Mouse (Mus musculus) left cerebral cortex, postnatal 25 days (tissue): ENCODE results near the gene Abi3. TPM values are rescaled to one million over a fixed set of nuclear protein-coding genes. Genes with fewer than 3 reads are reported as not detected.

Experiments
- DNase-seq, 2 experiments: peaks; one replicate each; pipeline ENCODE4 v3.0.0; 2022; ENCODE audit warnings: low spot score in 2 of 2, mixed read lengths in 1 of 2
- intact Hi-C: fragments of 180-260 bp; cut with DNase I; formaldehyde crosslinking; loops from one replicate; pipeline ENCODE4 v1.15.1; 2025
- total RNA-seq, 2 experiments: library from RNA; stranded (reverse); gene quantifications; 2 replicates each; pipeline ENCODE4 v1.2.3; 2021

The Abi3 gene
- total RNA-seq, 2 experiments from 2014 or later: 6.4 to 6.5 TPM

DNA sequence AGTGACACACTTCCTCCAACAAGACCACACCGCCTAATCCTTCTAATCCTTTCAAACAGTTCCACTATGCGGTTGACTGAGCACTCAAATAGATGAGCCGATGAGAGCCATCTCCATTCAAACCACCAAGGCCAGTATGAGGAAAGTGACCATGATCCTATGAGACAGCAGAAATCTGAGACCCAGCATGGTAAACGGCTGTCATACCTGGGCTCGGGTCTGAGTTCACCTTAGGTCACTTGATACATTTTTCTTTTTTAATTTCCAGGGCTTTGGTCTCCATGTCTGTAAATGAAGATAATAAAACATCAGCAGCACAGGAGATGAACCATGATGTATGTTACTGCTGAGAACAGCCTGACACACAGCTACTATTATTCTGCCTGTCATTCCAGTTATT lies 34.4 kb downstream of the Abi3 start:
- intact Hi-C loops: no loop called here
- DNase-seq: no peak

DNA sequence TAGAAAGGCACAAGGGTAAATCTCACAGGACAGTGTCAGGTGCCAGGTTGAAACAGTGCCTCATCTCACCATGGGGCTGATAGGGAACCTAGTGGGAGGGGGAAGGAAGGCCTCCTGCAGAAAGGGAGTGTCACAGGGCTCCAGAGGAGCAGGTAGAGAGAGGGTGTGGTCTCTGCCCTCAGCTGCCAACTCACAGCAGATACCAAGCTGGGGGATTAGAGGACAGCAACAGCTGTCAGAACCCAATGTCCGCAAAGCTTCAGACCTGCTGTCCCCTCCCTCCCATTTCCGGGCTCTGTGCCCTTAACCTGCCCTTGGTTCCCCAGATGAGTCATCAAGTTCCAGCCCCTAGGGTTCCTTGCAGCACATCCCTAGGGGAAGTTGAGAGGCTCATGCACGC lies 36.7 kb downstream of the Abi3 start:
- intact Hi-C loops: no loop called here

DNA sequence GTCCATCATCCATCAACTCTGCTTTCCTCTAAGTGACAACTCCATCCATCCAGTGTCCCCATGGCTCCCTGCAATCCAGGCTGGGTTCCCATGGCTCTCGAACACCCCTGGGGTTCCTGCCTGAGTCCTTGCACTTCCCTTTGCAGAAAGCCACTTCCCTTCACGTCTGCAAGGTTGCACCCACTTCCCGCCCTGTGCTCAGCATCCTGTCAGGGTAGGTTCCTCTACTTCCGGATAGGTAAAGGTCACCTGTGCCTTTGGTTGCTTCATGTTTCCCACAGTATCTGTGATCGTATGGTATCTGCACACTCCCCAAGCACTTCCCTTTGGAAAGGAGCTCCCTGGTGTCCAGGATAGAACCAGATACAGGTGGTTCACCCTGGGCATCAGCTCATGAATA lies 37.3 kb downstream of the Abi3 start:
- intact Hi-C loops: no loop called here

More for the DNA sequence above, 36.7 kb downstream of the Abi3 start:
- no peak for DNase-seq

DNA sequence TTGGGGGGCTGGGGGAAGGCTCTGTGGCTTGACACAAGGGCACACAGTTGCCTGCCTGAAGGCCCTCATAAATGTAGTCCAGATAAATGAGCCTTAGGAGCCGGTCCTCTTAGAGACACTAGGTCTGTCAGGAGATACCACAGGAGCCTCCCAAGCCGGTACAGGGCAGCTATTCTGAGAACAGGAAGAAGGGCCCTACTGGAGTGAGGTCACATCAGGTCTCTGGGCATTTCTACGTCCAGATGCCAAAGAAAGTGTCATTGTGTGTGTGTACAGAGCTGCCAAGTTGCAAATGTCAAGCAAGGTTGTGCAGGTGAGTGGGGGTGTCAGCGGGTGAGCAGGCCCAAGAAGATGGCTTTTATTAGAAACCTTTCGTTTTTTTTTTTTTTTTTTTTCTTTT lies 46.7 kb downstream of the Abi3 start:
- intact Hi-C loops: no loop called here
- DNase-seq: no peak

More for the DNA sequence above, 37.3 kb downstream of the Abi3 start:
- no peak for DNase-seq

DNA sequence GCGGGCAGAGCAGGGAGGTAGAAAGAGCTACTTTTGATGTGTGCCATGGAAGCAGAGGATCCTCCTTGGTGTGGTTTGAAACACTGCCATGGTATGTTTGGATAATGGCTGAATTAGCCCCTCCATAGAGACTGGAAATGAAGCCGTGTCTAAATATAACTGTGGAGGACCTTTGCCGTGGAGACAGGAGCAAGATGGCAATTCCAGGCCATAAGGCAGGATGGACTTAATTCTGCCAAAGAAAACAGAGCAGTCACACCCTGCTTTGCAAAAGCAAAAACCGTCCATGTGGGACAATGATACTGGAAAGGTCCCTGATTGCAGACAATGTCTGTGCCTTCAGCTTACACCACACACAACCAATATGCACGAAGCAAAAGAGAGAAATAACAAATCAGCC lies 48.1 kb downstream of the Abi3 start:
- intact Hi-C loops: no loop called here
- DNase-seq: no peak

DNA sequence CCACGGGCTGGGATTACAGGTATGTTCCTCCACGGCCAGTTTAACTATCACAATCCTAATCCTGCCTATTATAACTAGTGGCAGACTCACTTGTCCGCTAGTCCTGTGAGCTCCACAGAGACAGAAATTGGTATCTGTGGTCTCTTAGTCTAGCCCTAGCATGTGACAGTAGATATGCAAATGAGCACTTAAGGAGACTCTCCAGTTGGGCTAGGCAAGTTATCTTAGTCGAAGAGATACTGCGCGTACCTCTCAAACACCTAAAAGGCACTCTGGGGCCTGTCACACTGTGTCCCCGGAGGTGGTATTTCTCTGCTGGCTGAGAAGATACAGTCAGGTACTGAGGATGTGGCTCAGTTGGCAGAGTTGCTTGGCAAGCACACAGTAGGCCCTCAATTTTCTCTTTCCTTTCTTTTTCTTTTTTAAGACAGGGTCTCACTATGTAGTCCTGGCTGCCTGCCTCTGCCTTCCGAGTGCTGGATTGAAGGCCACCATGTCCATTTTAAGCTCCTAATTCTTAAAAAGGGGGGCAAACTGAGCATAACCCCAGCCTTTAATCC lies 49.2 kb downstream of the Abi3 start:
- DNase-seq: no peak
- intact Hi-C loops: no loop called here

DNA sequence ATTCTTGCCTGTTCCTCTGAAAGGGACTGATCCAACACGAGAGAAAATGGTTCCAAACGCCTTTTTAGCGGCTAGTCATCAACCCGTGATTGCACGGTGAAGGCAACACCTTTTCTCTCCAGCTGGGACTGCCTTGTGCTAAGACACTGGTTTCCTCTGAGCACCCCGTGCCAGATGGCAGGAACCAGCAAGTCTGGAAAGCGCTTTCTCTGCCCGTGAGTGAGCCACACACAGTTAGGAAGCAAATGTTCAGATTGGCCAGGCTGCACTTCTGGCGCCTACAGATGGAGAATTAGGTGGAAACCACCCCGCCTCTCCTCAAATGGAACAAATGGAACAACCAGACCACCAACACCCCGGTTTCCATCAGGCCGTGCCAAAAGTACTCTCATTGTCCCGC lies 50.5 kb downstream of the Abi3 start:
- intact Hi-C loops: no loop called here
- peak; percentile 50 to 84 for DNase-seq

DNA sequence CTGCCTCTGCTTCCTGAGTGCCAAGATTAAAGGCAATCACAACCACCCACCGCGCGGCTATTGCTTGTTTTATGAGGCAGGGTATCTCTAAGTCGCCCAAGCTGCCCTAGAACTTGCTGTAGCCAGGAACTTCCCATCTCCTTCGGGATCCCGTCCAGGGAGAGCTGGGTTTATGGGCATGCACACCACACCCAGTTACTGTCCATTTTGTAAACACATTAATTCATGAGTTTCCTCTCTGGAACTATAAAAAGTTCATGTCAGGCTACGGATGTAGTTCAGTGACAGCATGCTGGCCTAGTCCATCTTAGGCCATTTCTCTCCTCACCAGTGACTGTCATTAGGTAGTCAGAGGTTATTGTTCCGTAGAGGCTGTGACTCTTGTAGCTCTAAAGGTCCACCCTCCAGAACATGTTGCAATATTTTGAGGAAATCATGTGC lies 52.8 kb downstream of the Abi3 start:
- intact Hi-C loops: no loop called here
- no peak for DNase-seq

DNA sequence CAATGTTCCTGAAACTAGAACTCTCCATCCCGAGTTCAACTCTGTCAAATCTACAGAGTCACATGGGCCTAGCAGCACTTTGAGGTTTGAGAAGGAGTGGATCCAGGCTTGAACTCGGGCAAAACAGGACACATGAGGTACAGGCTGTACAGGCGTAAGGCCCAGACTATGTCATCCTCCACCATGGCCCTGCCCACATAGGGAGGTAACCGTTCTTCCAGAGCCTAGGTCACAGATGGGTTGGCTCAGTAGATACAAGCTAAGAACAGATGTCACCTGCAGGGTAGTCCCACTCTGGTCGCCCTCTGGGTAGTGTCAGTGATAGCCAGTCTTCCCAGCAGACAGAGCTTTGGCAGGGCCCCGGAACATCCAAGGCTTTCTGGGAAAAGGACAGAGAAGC lies 55.8 kb downstream of the Abi3 start:
- intact Hi-C loops: no loop called here
- no peak for DNase-seq

DNA sequence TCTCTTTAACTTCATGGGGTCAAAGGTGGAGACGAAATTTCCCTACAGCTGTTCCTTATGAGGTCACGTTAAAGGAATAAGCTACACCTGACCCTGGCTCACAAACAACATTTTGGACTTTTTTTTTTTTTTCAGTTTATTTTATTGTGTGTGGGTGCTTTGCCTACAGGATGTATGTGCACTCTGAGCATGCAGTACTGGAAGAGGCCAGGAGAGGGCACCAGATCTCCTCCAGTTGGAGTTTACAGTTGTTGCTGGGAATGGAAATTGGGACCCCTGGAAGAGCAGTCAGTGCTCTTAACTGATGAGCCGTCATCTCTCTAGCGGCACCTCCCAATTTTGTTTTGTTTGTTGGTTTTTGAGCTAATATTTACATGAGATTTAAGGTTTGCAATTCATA lies 56.6 kb downstream of the Abi3 start:
- DNase-seq: no peak
- intact Hi-C loops: no loop called here

DNA sequence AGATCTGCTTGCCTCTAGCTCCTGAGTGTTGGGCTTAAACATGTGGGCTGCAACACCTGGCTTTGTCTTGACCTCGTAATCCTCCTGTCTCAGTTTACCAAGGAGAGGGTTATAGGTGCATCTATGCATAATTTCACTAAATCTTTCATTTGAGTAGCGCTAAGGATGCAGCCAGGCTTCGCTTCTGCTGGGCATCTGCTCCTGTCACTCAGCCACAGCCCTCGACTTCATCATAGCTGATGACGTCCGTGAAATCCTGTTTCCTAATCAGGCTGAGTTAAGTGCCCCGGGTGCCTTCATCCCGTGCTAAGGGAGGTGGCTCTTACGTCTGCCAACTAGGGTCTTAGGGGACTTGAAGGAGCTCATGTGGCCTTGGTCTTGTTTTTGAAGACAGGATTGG lies 58.3 kb downstream of the Abi3 start:
- intact Hi-C loops: no loop called here
- no peak for DNase-seq

DNA sequence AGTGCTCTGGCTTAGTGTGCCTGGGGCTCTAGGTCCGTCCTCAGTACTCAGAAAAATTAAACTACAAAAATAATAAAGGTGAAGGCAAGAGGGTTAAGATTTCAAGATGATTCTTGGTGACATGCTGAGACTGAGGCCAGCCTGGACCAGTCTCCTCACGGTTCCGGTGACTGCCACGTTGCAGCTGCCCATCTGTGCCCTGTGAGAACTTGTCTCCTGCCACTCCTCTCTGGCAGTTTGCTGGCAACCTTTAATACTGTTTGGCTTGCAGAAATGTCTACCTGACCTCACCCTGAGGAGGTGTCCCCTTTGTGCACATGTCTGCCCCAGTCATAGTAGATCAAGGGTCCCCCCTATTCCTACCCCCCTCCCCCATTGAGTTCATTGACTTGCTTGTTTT lies 58.8 kb downstream of the Abi3 start:
- no peak for DNase-seq
- intact Hi-C loops: no loop called here

DNA sequence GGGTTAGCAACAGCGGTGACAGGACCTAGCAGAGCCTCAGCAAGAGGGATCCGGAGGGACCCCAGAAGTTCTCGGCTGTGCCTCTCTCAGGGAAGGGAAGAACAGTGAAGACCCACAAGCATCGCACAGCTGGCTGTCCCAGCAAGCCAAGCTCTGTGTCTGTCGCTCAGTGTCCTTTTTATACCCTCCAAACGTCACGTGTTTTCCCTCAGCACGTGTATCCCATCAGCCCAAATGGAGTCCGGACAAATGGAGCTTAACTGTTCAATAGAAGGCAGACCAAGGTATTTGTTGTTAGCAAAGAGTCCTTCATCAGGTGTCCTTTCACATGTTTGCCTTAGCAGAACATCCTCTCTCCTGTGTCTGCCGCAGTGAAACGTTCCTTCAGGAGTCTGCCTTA lies 60.7 kb downstream of the Abi3 start:
- DNase-seq: no peak

DNA sequence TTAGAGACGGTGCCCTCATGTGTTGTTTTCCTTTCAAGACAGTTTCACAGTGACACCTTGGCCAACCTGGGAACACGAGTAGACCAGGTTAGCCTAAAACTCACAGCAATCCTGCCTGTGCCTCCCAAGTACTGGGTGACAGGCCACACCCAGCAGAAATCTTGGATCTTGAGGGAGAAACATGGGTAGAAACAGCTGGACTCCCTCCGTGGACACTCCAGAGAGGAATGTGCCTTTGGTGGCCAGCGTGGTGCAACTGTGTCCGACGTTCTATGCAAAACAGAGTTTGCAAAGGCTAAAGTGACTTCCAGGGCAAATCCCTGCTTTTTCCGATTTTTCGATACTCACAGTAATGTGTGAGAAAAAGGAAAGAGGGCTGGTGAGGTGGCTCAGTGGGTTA lies 61.8 kb downstream of the Abi3 start:
- intact Hi-C loops: no loop called here
- no peak for DNase-seq

More for the DNA sequence above, 60.7 kb downstream of the Abi3 start:
- intact Hi-C loops: no loop called here

Other genes starting within 250 kb of the Abi3 start
- 10 to 100 TPM; 80.2 to 81.4 TPM for gene Phb, start 175.5 kb downstream of the Abi3 start, total RNA-seq
- 10 to 100 TPM; 38.7 to 44.2 TPM for gene Zfp652, start 129.8 kb downstream of the Abi3 start, total RNA-seq
- 1 to 10 TPM in 1 of 2 experiments, under 1 TPM in 1; 0.73 to 1.9 TPM for gene B130006D01Rik, start 118.9 kb downstream of the Abi3 start, total RNA-seq
- 10 to 100 TPM; 69.9 to 71.8 TPM for gene Phospho1, start 18.0 kb downstream of the Abi3 start, total RNA-seq
- 1 to 10 TPM; 2.6 to 3.2 TPM for gene Gngt2, start 5.3 kb downstream of the Abi3 start, total RNA-seq
- not detected for gene B4galnt2, start 72.4 kb upstream of the Abi3 start, total RNA-seq
- under 1 TPM; 0.18 to 0.34 TPM for gene Igf2bp1, start 163.5 kb upstream of the Abi3 start, total RNA-seq
- not detected for gene Gip, start 182.1 kb upstream of the Abi3 start, total RNA-seq
- gene Snf8, start 192.4 kb upstream of the Abi3 start, total RNA-seq: 10 to 100 TPM; 95.0 to 97.4 TPM
- 10 to 100 TPM; 54.9 to 58.7 TPM for gene Ube2z, start 222.9 kb upstream of the Abi3 start, total RNA-seq
- 100 to 1,000 TPM; 435 to 483 TPM for gene Atp5g1, start 233.2 kb upstream of the Abi3 start, total RNA-seq